ENCODE assay signal across 20 mouse cellular contexts in the genomic region with DNA sequence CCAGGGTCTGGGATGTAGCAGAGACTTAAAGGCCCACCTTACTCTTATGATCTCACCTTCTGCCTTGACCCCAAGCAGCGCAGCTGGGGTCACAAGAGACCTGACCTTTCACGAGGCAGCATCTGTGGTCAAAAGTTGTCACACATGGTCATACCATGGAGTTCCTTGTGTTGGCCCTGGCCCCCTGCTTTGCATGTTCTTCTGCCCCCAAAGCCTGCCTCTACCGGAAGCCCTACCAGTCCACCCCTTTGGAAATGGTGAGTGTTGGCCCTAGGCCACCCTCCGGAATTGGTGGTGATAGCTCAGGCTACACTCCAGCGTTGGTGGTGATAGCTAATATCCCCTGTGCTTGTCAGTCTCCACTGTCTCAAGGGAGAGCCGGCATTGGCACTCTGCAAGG. TPM values are rescaled to one million over a fixed set of nuclear protein-coding genes. Genes with fewer than 3 reads are reported as not detected.
DNase-seq lines count a peak whose midpoint lies in the region; ATAC-seq and TF ChIP-seq lines count a peak whose summit lies in the region.
"Had no signal": no experiment of that assay in that cellular context is flagged by ENCODE, and none has a peak within 500 bp of the region (broad histone marks: within the 10 kb centered on the region; RNA-seq: fewer than 3 reads in every experiment).

No protein-coding gene starts in this region.

- no peak overlapping the region for H3K9ac ChIP-seq in forebrain, embryonic 13.5 days
- no peak overlapping the region for H3K9ac ChIP-seq in forebrain, embryonic 14.5 days (ENCODE audit: low read length)
- no peak overlapping the region for H3K9ac ChIP-seq in hindbrain, embryonic 12.5 days
- H3K9ac ChIP-seq: embryonic facial prominence, embryonic 13.5 days; heart, embryonic 15.5 days had no signal

- 63% methylated on average over 6 of the region's 6 CpGs for WGBS in forebrain, embryonic 13.5 days
- WGBS in forebrain, embryonic 14.5 days = 58% methylated on average over 6 of the region's 6 CpGs
- 54% methylated on average over 6 of the region's 6 CpGs for WGBS in hindbrain, embryonic 12.5 days
- WGBS in hindbrain, embryonic 10.5 days = 61% methylated on average over 6 of the region's 6 CpGs

- peaks cover 7% of the 10 kb centered on the region for H3K4me1 ChIP-seq in forebrain, embryonic 13.5 days
- no peaks in the 10 kb centered on the region for H3K4me1 ChIP-seq in forebrain, embryonic 14.5 days (ENCODE audit: control insufficient read depth, insufficient read depth, low read length)
- H3K4me1 ChIP-seq in hindbrain, embryonic 12.5 days = peaks cover 12% of the 10 kb centered on the region
- H3K4me1 ChIP-seq in hindbrain, embryonic 10.5 days (replicated peaks) = peaks cover 9% of the 10 kb centered on the region; the same call in 1 of the 2 replicates
- H3K4me1 ChIP-seq: heart, embryonic 15.5 days had no signal

- peaks cover 10% of the 10 kb centered on the region; the same call in 1 of the 2 replicates for H3K27me3 ChIP-seq in forebrain, embryonic 13.5 days
- H3K27me3 ChIP-seq in forebrain, embryonic 14.5 days (replicated peaks; ENCODE audit: control insufficient read depth, insufficient read depth, low read length) = no peaks in the 10 kb centered on the region
- H3K27me3 ChIP-seq in hindbrain, embryonic 12.5 days = peaks cover 6% of the 10 kb centered on the region; the same call in 1 of the 2 replicates
- peaks cover 7% of the 10 kb centered on the region; the same call in 1 of the 2 replicates for H3K27me3 ChIP-seq in hindbrain, embryonic 10.5 days (ENCODE audit: insufficient read depth, poor library complexity, severe bottlenecking)
- H3K27me3 ChIP-seq: heart, embryonic 15.5 days had no signal

- no peaks in the 10 kb centered on the region; the same call in 1 of the 2 replicates for H3K9me3 ChIP-seq in forebrain, embryonic 13.5 days (replicated peaks)
- H3K9me3 ChIP-seq in forebrain, embryonic 14.5 days (replicated peaks; ENCODE audit: control insufficient read depth, low read length) = no peaks in the 10 kb centered on the region
- H3K9me3 ChIP-seq in hindbrain, embryonic 12.5 days (replicated peaks) = no peaks in the 10 kb centered on the region
- H3K9me3 ChIP-seq in hindbrain, embryonic 10.5 days = no peaks in the 10 kb centered on the region
- H3K9me3 ChIP-seq: embryonic facial prominence, embryonic 13.5 days; heart, embryonic 15.5 days had no signal

- H3K27ac ChIP-seq in forebrain, embryonic 13.5 days = peak overlapping the region; percentile 26; the same call in 1 of the 2 replicates
- no peak overlapping the region for H3K27ac ChIP-seq in forebrain, embryonic 14.5 days (ENCODE audit: low read depth, low read length)
- peak overlapping the region; percentile 62 for H3K27ac ChIP-seq in hindbrain, embryonic 12.5 days
- no peak overlapping the region for H3K27ac ChIP-seq in hindbrain, embryonic 10.5 days
- peak overlapping the region; percentile 49 for H3K27ac ChIP-seq in layer of hippocampus, adult 2 months
- H3K27ac ChIP-seq: embryonic facial prominence, embryonic 13.5 days; heart, embryonic 15.5 days had no signal

- no peak for TF ChIP-seq CTCF in layer of hippocampus, adult 2 months (conservative IDR thresholded peaks at IDR 0.05)

- H3K4me2 ChIP-seq in forebrain, embryonic 13.5 days = no peak overlapping the region
- no peak overlapping the region for H3K4me2 ChIP-seq in forebrain, embryonic 14.5 days (ENCODE audit: low read length)
- H3K4me2 ChIP-seq in hindbrain, embryonic 12.5 days (replicated peaks) = no peak overlapping the region
- H3K4me2 ChIP-seq: embryonic facial prominence, embryonic 13.5 days; heart, embryonic 11.5 days; heart, embryonic 15.5 days had no signal

- ATAC-seq in forebrain, embryonic 13.5 days = no peak
- ATAC-seq in forebrain, embryonic 14.5 days = no peak
- ATAC-seq in hindbrain, embryonic 12.5 days (ENCODE audit: low FRiP score) = peak; percentile 54; the same call in 1 of the 2 replicates
- ATAC-seq: CD4-positive, CD25-positive, alpha-beta regulatory T cell, adult 4 months; intestine, embryonic 16.5 days had no signal

- DNase-seq in forebrain, embryonic 14.5 days (ENCODE audit: low spot score) = no peak
- DNase-seq in hindbrain, embryonic 10.5 days (ENCODE audit: low spot score) = no peak
- DNase-seq in layer of hippocampus, adult 2 months (ENCODE audit: low spot score in 2 of 2) = no peak
- DNase-seq in layer of hippocampus, postnatal 25 days (ENCODE audit: extremely low spot score in 1 of 2, low spot score in 1 of 2) = no peak
- DNase-seq in lung, postnatal 36 days = no peak
- DNase-seq: adrenal gland, postnatal 10 days; B cell, adult 2 months; cerebellum, adult 11-12 months; cerebellum, adult 9-10 months; cerebellum, postnatal 36 days; gastrocnemius, postnatal 36 days; heart, adult 18-20 months; heart, postnatal 14 days had no signal

- H3K36me3 ChIP-seq in forebrain, embryonic 13.5 days (ENCODE audit: poor library complexity, severe bottlenecking) = no peaks in the 10 kb centered on the region
- H3K36me3 ChIP-seq in forebrain, embryonic 14.5 days (ENCODE audit: control insufficient read depth, insufficient read depth, low read length) = no peaks in the 10 kb centered on the region
- H3K36me3 ChIP-seq in hindbrain, embryonic 12.5 days = no peaks in the 10 kb centered on the region
- no peaks in the 10 kb centered on the region for H3K36me3 ChIP-seq in hindbrain, embryonic 10.5 days
- H3K36me3 ChIP-seq: embryonic facial prominence, embryonic 13.5 days; heart, embryonic 15.5 days had no signal

- H3K4me3 ChIP-seq in forebrain, embryonic 13.5 days = no peak overlapping the region
- no peak overlapping the region for H3K4me3 ChIP-seq in forebrain, embryonic 14.5 days (ENCODE audit: low read depth, low read length)
- H3K4me3 ChIP-seq in hindbrain, embryonic 12.5 days = no peak overlapping the region
- H3K4me3 ChIP-seq in hindbrain, embryonic 10.5 days = no peak overlapping the region
- H3K4me3 ChIP-seq in layer of hippocampus, adult 2 months = no peak overlapping the region
- H3K4me3 ChIP-seq: embryonic facial prominence, embryonic 13.5 days; heart, embryonic 15.5 days had no signal

RNA-seq across cellular contexts. Expression of a gene that starts 17.8 kb away (rescaled TPM):
- 50.7 and 53.6 TPM in 2 replicates for polyA plus RNA-seq in forebrain, embryonic 13.5 days (2015; fragmentation: Nextera tagmentation; extraction: Ambion mirVana)
- 48.8 and 52.4 TPM in 2 replicates for polyA plus RNA-seq in forebrain, embryonic 14.5 days (2014; fragmentation: Nextera tagmentation; extraction: Ambion mirVana)
- 41.7 and 43.3 TPM in 2 replicates for polyA plus RNA-seq in hindbrain, embryonic 12.5 days (2016; fragmentation: Nextera tagmentation; extraction: Ambion mirVana)
- 39.2 and 39.3 TPM in 2 replicates for polyA plus RNA-seq in hindbrain, embryonic 10.5 days (2016; fragmentation: Nextera tagmentation; extraction: Ambion mirVana)
- total RNA-seq in layer of hippocampus, adult 2 months (2021) = 10 to 100 TPM; 19.4 to 23.4 TPM
- total RNA-seq in layer of hippocampus, postnatal 25 days (2021) = 10 to 100 TPM; 17.8 to 21.2 TPM

RNA-seq across cellular contexts. Expression of a gene that starts 25.7 kb away (rescaled TPM):
- 79.8 and 85.4 TPM in 2 replicates for polyA plus RNA-seq in forebrain, embryonic 13.5 days (2015; fragmentation: Nextera tagmentation; extraction: Ambion mirVana)
- polyA plus RNA-seq in forebrain, embryonic 14.5 days (2014; fragmentation: Nextera tagmentation; extraction: Ambion mirVana) = 95.6 and 100 TPM in 2 replicates
- polyA plus RNA-seq in hindbrain, embryonic 12.5 days (2016; fragmentation: Nextera tagmentation; extraction: Ambion mirVana) = 96.5 and 96.6 TPM in 2 replicates
- polyA plus RNA-seq in hindbrain, embryonic 10.5 days (2016; fragmentation: Nextera tagmentation; extraction: Ambion mirVana) = 96.4 and 105 TPM in 2 replicates
- total RNA-seq in layer of hippocampus, adult 2 months (2021) = 10 to 100 TPM; 36.2 to 40.6 TPM
- total RNA-seq in layer of hippocampus, postnatal 25 days (2021) = 10 to 100 TPM; 43.2 to 45.6 TPM

RNA-seq across cellular contexts. Expression of a gene that starts 34.3 kb away (rescaled TPM):
- polyA plus RNA-seq in forebrain, embryonic 13.5 days (2015; fragmentation: Nextera tagmentation; extraction: Ambion mirVana) = 17.4 and 21.9 TPM in 2 replicates
- polyA plus RNA-seq in forebrain, embryonic 14.5 days (2014; fragmentation: Nextera tagmentation; extraction: Ambion mirVana) = 25.1 and 28.6 TPM in 2 replicates
- 171 and 195 TPM in 2 replicates for polyA plus RNA-seq in hindbrain, embryonic 12.5 days (2016; fragmentation: Nextera tagmentation; extraction: Ambion mirVana)
- 10.2 and 14.3 TPM in 2 replicates for polyA plus RNA-seq in hindbrain, embryonic 10.5 days (2016; fragmentation: Nextera tagmentation; extraction: Ambion mirVana)
- 10 to 100 TPM in 1 of 2 experiments, 1 to 10 TPM in 1; 6.8 to 10.4 TPM for total RNA-seq in layer of hippocampus, adult 2 months (2021)
- 10 to 100 TPM; 15.5 to 16.0 TPM for total RNA-seq in layer of hippocampus, postnatal 25 days (2021)

Comparison
In these comparisons a context has a peak if more than half of its experiments do, and no peak if none do; other contexts are left out.
1. H3K27ac ChIP-seq: peak in forebrain, embryonic 13.5 days (single experiment), hindbrain, embryonic 12.5 days (single experiment) and layer of hippocampus, adult 2 months (single experiment); none in forebrain, embryonic 14.5 days (single experiment) and hindbrain, embryonic 10.5 days (single experiment).